Mouse (Mus musculus): ENCODE measurements around the gene Zfp366.

Gene Zfp366

DNA sequence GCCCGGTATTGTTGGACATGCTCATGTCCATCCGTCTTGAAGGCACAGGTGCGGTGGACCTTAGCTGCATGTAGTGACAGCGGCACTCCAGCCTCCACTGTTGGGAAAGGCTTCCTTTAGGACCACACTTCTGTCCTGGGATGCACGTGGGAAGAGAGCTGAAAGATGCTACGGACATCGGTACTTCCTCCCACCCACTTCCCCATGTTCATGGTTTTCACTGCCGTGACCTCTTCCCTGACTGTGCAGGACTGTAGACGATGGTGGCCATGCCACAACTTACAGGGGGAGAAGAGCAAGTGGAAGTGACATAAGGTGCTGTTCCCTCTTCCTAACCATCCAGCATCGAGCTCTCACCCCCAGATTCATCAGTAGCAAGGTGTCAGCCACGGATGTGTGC is 2.8 kb downstream of the Zfp366 start:
- DNase-seq = no peak

- DNase-seq = no peak
These were observed 4.0 kb downstream of the Zfp366 start for GRCm38 (mm10) chr13:99188625-99189024.

- DNase-seq = no peak
These were observed 5.0 kb downstream of the Zfp366 start for GRCm38 (mm10) chr13:99189671-99190070.

DNA sequence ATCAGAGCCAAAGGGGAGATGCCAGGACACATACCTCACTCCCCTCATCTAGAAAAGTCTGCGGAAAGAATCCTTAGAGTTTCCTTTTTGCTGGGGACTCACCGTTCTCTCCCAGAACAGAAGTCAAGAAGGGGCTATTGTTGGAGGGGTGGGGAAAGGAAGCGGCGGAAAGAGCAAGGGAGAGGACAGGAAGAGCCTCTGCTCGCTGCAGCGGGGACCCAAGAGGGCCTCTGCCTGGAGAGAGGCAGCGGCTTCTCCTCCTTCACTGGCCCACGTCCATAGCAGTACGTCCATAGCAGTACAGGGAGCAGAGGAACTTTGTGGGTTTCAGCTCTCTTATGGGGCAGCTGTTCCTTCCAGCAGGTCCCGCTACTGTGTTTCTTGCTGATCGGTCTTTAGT is 5.8 kb downstream of the Zfp366 start:
- peak; percentile 44 for DNase-seq

GRCm38 (mm10) chr13:99191063-99191462 is 6.4 kb downstream of the Zfp366 start:
- no peak for DNase-seq

DNA sequence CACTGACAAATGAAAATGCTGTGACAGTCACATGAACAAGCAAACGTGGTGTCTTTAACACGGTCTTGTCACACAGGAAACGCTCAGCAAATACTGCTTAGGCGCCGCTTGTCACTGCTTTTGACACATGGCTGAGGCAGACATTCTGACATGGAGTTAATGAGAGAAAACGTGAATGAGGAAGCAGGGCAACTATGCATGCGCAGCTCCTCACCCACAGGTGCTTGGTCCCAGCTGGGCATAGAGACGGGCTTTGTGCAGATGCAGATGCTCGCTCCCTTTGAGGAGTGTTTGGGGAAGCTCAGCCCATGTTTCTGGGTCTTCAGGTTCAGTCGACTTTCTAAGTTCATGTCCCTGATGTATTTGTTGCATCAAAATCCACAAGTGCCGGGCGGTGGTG is 11.7 kb downstream of the Zfp366 start:
- DNase-seq = no peak

- no peak for DNase-seq
These were observed 12.2 kb downstream of the Zfp366 start for GRCm38 (mm10) chr13:99196865-99197264.

DNA sequence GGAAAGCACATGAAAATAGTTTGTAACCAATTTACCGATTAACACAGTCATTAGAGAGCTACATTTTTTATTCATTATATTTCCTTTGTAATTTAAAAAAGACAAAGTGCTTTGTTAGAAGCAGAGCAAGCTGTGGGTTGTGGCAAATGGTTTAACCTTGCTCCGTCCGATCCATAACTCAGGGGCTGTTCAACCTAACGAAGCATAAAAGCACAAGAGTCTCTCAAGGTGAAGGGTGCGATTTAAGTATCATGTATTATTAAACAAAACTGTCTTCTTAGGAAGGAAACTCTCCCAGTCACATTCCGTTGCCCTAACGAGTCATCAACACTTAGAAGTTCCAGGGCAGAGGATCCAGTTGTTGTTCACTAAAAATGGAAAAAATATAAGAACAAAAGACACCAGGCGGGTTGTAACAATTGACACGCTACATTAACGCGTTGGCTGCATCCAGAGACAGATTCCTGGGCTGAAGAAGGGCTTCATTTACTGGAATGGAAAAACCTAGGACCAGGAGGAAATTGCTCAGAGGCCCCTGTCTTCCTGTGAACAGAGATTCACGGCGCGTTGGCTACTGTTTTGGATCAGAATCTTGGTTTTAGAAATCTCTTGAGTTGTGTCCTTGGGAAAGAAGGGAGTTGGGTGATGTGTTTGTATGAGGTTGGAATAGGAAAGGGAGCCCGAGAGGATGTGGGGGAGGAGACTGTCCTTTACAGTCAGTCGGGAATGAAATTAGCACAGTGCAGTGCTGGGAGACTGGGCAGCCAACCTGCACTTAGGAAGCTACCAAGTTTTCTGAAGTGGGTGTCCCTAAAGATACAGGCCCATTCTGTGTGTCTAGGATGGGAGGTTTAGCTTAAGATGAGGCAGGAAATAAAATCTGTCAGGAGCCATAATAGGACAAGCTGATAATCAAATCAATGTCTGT is 17.3 kb downstream of the Zfp366 start:
- no peak for DNase-seq

GRCm38 (mm10) chr13:99207214-99207613 is 22.6 kb downstream of the Zfp366 start:
- no peak for DNase-seq

DNA sequence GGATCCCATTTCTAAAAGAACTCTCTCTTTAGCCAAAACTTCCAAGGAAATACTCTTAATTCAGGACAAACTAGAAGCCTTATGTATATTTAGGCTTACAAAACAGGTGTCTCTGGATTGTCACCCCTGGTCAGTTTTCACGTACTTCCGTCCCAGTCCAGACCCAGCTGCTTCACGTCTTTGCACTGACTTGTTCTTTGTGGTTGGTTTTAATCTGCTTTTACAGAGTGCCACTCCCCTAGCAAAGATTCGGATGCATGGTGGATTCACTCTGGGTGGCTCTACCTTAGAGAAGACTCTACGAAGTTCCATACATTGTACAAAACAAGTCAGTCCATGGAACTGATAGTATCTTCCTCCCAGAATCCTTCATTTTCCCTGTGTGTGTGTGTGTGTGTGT is 25.2 kb downstream of the Zfp366 start:
- no peak for DNase-seq

DNA sequence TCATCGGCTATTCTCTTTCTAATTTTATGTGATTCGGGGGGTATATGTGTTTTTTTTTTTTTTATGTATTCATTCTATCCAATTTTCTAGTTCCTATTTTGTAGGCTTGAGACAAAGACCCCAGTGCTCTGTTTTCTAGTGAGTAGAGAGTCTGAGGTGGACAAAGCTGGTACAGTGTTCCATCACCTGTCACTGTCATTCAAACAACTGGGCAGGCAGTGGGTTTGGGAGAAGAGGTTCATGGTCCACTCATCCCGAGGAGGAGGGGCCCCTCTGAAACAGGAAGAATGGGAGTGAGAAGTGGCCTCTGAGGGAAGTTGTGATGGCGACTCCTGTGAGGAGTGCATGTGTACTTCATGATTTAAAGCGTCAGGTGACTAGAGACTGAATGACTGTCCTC is 26.2 kb downstream of the Zfp366 start:
- DNase-seq = no peak

GRCm38 (mm10) chr13:99212976-99213375 is 28.4 kb downstream of the Zfp366 start:
- no peak for DNase-seq

GRCm38 (mm10) chr13:99216005-99216404 is 31.4 kb downstream of the Zfp366 start:
- no peak for DNase-seq

- no peak for DNase-seq
These were observed 33.4 kb downstream of the Zfp366 start for GRCm38 (mm10) chr13:99217984-99218383.

DNA sequence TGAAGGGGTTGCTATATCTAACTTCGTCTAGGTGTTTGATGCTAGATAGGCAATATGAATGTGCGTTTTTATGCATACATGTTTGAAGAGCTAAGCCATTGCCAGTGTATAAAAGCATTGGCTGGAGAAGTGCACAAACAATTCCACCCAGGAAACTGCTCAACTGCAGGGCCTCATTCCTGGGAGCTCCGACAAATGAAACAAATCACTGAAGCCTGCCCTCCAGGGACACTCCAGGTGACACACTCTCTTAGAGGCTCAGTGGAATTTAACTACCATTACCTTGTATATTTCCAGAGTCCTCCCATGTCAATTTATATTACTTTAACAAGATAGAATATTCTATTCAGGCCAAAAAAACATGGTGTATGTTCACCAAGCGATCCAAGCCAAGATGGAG is 35.0 kb downstream of the Zfp366 start:
- DNase-seq = no peak

DNA sequence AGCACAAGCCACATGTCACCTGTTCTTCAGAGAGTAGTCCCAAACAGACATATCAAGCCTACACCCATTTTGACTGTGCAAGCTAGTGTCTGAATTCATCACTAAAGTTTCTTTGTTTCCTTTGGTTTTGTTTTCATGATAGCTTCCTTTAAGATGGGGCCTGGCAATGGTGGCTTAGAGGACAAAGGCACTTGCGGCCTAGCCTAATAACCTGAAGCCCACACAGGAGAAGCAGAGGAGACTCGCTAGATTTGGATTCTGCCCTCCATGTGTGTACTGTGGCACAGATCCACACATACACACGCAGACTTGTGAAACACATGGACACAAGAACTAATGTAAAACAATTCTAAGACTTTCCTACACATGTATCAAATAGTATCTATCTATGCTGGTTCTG is 37.4 kb downstream of the Zfp366 start:
- no peak for DNase-seq

- no peak for DNase-seq
These were observed 37.9 kb downstream of the Zfp366 start for GRCm38 (mm10) chr13:99222476-99222875.

DNA sequence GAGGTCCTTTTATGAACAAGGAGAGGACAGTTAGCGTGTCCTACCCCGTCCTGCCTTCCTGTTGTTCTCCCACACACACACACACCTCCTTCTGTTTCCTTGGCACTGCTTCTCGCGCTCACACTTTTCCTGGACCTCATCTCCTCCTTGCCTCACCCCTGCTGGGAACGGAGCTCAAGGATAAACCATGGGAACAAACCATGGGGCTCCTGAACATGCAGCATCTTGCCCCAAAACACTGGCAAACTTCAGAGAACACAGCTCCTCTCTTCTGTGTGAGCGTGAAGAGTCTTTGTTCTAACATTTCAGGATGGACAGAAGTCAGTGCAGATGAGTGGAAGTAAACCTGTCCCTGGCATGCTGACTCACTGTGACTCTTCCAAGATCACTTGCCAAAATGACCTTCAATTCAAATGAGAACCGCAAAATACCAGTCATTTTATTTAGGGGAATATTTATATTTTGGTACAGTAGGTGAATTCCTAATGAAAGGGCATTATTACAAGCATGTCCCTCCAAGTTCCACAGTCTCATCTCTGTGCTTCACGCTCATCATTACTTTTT is 38.8 kb downstream of the Zfp366 start:
- no peak for DNase-seq

DNA sequence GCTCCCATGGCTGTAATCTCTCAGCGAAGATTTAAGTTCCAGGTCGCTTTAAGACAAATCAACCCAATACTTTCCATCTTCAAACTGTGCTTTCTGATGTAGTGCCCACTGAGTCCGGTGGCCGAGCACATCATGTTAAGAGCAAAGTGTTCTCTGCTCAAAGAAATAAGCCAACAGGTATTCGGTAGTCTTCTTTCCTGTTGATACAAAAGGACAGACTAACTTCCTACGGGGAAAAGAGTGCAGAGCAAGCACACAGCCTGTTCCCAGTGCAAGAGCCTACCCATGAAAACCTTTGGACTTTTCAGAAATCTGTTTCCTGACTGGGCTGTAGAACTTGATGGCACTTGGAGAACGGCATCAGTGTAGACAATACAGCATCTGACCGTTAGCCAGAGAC is 39.3 kb downstream of the Zfp366 start:
- no peak for DNase-seq

GRCm38 (mm10) chr13:99225374-99226240 is 41.0 kb downstream of the Zfp366 start:
- DNase-seq = no peak

- DNase-seq = no peak
These were observed 42.2 kb downstream of the Zfp366 start for GRCm38 (mm10) chr13:99226809-99227208.

DNA sequence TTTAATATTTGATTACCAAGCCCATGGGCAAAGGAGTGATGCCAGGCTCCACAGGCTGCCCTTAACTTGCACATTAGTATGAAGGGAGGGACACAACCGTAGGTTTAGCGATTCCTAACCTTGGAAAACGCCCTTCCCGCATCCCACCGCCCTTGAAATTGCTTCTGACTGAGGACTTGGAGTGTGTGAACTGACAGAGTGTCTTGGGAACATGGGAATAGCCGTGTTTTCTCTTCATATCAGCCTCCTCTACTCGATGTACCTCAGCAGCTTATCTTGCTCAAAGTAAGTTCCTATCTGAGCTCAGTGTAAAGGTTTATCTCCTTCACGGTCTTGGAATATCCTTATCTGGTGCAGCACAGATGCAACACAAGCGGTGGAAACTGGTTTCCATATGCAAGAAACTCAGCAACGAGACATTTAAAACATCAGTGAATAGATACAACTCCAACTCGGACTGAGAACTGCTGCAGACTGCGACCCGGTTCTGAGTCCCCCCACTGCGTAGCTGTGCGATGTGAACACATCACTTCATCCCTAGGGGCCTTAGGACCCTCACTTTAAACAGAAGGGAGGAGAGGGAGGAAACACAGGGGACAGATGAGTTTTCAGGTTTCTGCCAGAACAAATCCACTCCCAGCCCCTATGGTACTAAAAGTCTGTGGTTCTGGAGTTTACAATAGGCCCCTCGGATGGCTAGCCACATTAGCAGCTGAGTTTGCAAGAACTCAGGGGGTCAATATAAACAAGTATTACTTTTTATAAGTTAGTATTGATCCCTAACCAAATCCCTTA is 43.0 kb downstream of the Zfp366 start:
- DNase-seq = no peak

Measured in kidney, adult 18-20 months (tissue).